Mouse (Mus musculus) heart, embryonic 14.5 days (tissue): ENCODE results near the gene Vps45. TPM values are rescaled to one million over a fixed set of nuclear protein-coding genes. Genes with fewer than 3 reads are reported as not detected.

Experiments used
- ATAC-seq: fragments of 200-750 bp; cut with Nextera tagmentation; 2 replicates; pipeline ENCODE4 v1.8.0; 2017; ENCODE audit warnings: low read depth, moderate TSS enrichment; ENCODE audit not compliant: insufficient number of reproducible peaks, insufficient read depth, low FRiP score
- H3K27ac ChIP-seq, 2 experiments: fragments of 200-500 bp in 1 of 2; fragments of 300-500 bp in 1 of 2; sonication (generic) in 1 of 2; replicated peaks in 1 of 2; 2 replicates each; pipeline ENCODE4 v1.5.1; 2012 to 2014; ENCODE audit warnings: low read depth in 2 of 2, low read length in 2 of 2, control low read depth in 1 of 2, mild to moderate bottlenecking in 1 of 2, mixed read lengths in 1 of 2; ENCODE audit not compliant: control insufficient read depth in 1 of 2, insufficient read depth in 1 of 2
- H3K27me3 ChIP-seq: fragments of 300-500 bp; sonication (generic); 2 replicates; pipeline ENCODE4 v1.6.1; 2014; ENCODE audit warnings: mild to moderate bottlenecking, low read length, control low read depth; ENCODE audit not compliant: control insufficient read depth, insufficient read depth
- H3K36me3 ChIP-seq: fragments of 300-500 bp; sonication (generic); 2 replicates; pipeline ENCODE4 v1.6.1; 2014; ENCODE audit warnings: mild to moderate bottlenecking, control low read depth, low read length, mixed read lengths; ENCODE audit not compliant: control insufficient read depth, insufficient read depth
- H3K4me1 ChIP-seq, 2 experiments: fragments of 200-500 bp in 1 of 2; fragments of 300-500 bp in 1 of 2; sonication (generic) in 1 of 2; 2 replicates each; pipeline ENCODE4 v1.6.1; 2012 to 2014; ENCODE audit warnings: low read length in 2 of 2, control low read depth in 1 of 2, mixed read lengths in 1 of 2; ENCODE audit not compliant: control insufficient read depth in 2 of 2, insufficient read depth in 2 of 2
- H3K4me2 ChIP-seq: fragments of 300-500 bp; sonication (generic); 2 replicates; pipeline ENCODE4 v1.6.1; 2014; ENCODE audit warnings: mild to moderate bottlenecking, low read length
- H3K4me3 ChIP-seq, 2 experiments: fragments of 200-500 bp in 1 of 2; fragments of 300-500 bp in 1 of 2; sonication (generic) in 1 of 2; 2 replicates each; pipeline ENCODE4 v1.5.1; 2012 to 2014; ENCODE audit warnings: low read length in 2 of 2, mild to moderate bottlenecking in 2 of 2, control low read depth in 1 of 2, low read depth in 1 of 2, moderate library complexity in 1 of 2; ENCODE audit not compliant: control insufficient read depth in 1 of 2, insufficient read depth in 1 of 2
- H3K9ac ChIP-seq: fragments of 300-500 bp; sonication (generic); 2 replicates; pipeline ENCODE4 v1.6.1; 2014; ENCODE audit warnings: mild to moderate bottlenecking, low read length
- H3K9me3 ChIP-seq: fragments of 300-500 bp; sonication (generic); 2 replicates; pipeline ENCODE4 v1.6.1; 2016; ENCODE audit warnings: low read length, control low read depth; ENCODE audit not compliant: control insufficient read depth
- WGBS: fragments of 180-500 bp; shearing (Covaris S2); extraction: QIAGEN DNeasy Blood & Tissue Kit; methylation state at CpG from one replicate; pipeline ENCODE4 v1.1.7; 2014; 5-methylcytosine and 5-hydroxymethylcytosine counted together
- polyA plus RNA-seq: library from polyadenylated mRNA; unstranded; fragments of >200 nt; fragmentation: Nextera tagmentation; extraction: Ambion mirVana; gene quantifications from 2 replicates; pipeline ENCODE4 v1.2.1, GENCODE M21; 2014

The Vps45 gene
- polyA plus RNA-seq, 1 experiment from 2014 or later: 22.8 TPM

DNA sequence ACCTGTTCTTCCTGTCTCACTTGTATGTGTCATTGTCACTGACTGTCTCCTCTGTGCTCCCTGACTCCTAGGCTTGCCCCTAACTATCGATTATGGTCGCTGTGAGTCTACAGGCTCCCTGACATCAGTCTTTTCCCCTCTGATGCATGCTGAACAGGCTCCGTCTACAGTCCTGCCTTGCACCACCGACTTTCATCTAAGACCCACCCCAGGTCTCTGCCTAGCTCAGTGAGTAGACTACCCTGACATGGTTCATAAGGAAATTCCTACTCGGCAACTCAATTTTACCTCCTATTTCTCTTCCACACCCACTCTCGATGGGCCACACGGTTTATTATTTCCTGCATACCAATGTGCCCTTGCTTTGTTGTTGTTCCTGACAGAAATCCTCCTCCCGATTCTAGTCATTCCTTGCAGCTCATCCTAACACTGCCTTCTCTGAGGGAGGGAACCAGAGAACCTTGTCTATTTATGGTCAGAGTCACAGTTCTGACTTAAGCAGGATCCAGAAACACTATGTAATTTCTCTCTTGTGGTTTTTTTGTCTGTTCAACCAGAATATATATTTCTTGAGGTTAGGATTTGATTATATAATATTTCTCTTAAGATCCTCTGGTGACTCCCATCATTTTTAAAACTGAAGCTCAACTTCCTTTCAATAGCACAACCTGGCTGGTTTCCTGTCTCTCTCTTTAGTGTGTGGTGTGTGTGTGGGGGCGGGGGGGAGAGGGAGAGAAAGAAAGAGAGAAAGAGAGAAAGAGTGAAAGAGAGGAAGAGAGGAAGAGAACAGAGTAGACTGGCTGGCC is 18.2 kb downstream of the Vps45 start:
- Histone ChIP-seq H3K9ac (no peak overlapping the region), H3K4me2 (no peak overlapping the region), H3K27ac (no peak overlapping the region), H3K27me3 (no peaks in the 10 kb centered on the region), H3K4me3 (no peak overlapping the region), H3K9me3 (no peaks in the 10 kb centered on the region), H3K4me1 (peaks cover 6 to 11% of the 10 kb centered on the region in 2 experiments), H3K36me3 (peaks cover 4% of the 10 kb centered on the region; the same call in 1 of the 2 replicates)
- WGBS: 70% methylated on average over 9 of the region's 9 CpGs
- no peak for ATAC-seq

DNA sequence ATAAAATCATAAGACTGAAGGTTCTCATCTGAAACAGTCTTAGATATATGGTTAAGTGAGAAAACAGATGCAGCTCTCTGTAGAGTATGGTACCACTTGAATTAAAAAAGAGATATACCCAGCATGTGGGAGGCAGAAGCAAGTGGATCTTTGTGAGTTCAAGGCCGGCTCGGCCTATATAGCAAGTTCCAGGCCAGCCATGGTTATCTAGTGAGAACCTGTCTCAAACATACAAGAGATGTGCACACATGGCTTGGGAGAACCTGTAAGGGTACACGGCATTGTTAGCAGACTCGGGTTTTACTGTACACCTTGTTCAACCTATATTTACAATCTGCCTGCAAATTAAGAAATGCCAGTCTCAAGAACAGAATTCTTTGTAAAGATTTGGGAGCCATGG is 19.4 kb downstream of the Vps45 start:
- Histone ChIP-seq H3K9ac (no peak overlapping the region), H3K27ac (no peak overlapping the region)
- WGBS: 92% methylated on average over 4 of the region's 4 CpGs

DNA sequence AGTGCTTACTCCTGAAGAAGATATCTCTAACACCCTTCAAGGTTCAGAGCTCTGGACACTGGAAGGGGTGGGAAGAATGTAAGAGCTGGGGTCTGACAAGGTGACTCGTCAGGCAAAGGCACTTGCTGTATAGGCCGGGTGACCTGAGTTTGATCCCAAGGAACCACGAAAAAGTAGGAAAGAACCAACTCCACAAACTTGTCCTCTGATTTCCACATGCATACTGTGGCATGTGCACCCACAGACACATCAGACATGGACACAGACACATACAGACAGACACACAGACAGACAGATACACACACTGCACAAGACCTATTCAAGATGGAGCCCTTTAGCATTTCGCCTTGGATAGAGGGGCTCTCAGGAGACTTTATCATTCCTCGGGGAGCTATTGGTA is 20.1 kb downstream of the Vps45 start:
- ATAC-seq: no peak
- H3K27me3 ChIP-seq: no peaks in the 10 kb centered on the region

More for the DNA sequence above, 19.4 kb downstream of the Vps45 start:
- ATAC-seq: no peak
- Histone ChIP-seq H3K4me1 (peaks cover 10 to 13% of the 10 kb centered on the region in 2 experiments), H3K27me3 (no peaks in the 10 kb centered on the region), H3K4me3 (no peak overlapping the region), H3K9me3 (no peaks in the 10 kb centered on the region), H3K36me3 (0 out of 2 replicates have a peak, but pooled peaks cover 5% of the 10 kb centered on the region), H3K4me2 (no peak overlapping the region)

DNA sequence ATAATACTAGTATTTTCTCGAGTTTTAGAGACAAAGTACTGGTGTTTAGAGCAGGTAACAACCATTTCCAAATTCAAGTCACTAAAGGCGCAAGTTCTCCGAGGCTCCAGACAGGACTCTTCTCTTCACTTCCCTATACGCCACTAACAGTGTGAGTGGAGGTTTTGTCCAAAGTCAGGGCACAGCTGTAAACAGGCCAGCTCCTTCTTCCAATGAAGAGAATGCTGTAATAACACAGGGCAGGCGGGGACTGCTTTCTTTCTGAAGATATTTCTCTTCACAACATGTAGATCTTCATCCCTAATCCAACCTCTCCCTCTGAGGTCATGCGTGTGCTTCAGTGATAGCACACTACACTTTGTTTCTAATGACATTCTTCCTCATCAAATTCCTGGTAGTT is 21.5 kb downstream of the Vps45 start:
- peaks cover 23% of the 10 kb centered on the region for H3K36me3 ChIP-seq
- H3K9me3 ChIP-seq: no peaks in the 10 kb centered on the region
- no peak overlapping the region for H3K9ac ChIP-seq
- H3K4me1 ChIP-seq: peaks cover 7 to 8% of the 10 kb centered on the region in 2 experiments; a peak in 2 of 4 replicates
- H3K27ac ChIP-seq: no peak overlapping the region
- H3K4me2 ChIP-seq: no peak overlapping the region
- ATAC-seq: no peak
- 87% methylated on average over 6 of the region's 6 CpGs for WGBS
- no peak overlapping the region for H3K4me3 ChIP-seq
- H3K27me3 ChIP-seq: no peaks in the 10 kb centered on the region

More for the DNA sequence above, 20.1 kb downstream of the Vps45 start:
- Histone ChIP-seq H3K27ac (no peak overlapping the region), H3K36me3 (peaks cover 12% of the 10 kb centered on the region), H3K4me3 (no peak overlapping the region), H3K4me1 (peaks cover 10 to 13% of the 10 kb centered on the region in 2 experiments), H3K9ac (no peak overlapping the region), H3K9me3 (no peaks in the 10 kb centered on the region), H3K4me2 (no peak overlapping the region)
- WGBS: 57% methylated on average over 5 of the region's 5 CpGs

DNA sequence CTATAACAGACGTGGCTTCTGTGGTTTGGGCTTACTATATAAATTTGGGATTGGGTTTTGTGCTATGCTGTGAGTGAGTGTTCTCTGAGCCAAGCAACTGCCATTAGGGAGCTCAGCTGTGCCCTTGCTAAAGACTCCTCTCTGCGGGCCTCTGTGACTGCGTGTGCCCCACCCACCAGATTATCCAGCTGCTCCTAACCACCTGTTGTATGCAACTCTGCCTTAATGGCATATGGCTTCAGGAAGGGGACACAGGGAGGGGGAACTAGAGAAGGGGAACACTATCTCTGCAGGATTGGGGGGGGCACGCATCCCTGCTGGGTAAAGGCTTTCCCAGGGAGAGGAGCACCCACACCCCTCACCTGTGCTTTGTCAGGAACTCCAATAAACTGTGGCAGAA is 25.2 kb downstream of the Vps45 start:
- Histone ChIP-seq H3K4me1 (peaks cover 7 to 8% of the 10 kb centered on the region in 2 experiments; a peak in 2 of 4 replicates), H3K4me2 (no peak overlapping the region), H3K27me3 (no peaks in the 10 kb centered on the region), H3K36me3 (peaks cover 37% of the 10 kb centered on the region), H3K27ac (no peak overlapping the region), H3K9ac (no peak overlapping the region), H3K9me3 (no peaks in the 10 kb centered on the region), H3K4me3 (no peak overlapping the region)
- no peak for ATAC-seq
- WGBS: 82% methylated on average over 4 of the region's 4 CpGs

DNA sequence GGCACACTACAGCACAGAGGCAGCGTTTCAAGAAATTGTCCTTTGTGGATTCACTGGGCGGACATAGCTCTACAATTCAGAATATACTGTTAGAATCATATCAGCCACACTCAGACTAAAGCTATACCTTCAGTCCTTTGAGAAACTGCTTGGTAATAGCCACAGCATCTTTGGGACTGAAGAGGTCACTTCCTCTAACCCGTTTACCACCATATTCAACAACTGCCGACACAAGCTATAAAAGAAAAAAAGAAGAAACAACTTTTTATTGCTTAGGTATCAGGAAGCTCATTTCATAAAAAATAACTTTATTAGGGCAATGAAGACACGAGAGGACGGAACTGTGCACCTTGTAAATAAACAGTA is 25.6 kb downstream of the Vps45 start:
- ATAC-seq: no peak
- peaks cover 37% of the 10 kb centered on the region for H3K36me3 ChIP-seq
- no peak overlapping the region for H3K9ac ChIP-seq
- 86% methylated on average over 6 of the region's 6 CpGs for WGBS
- no peaks in the 10 kb centered on the region for H3K9me3 ChIP-seq
- no peak overlapping the region for H3K4me3 ChIP-seq
- H3K4me1 ChIP-seq: peaks cover 7 to 8% of the 10 kb centered on the region in 2 experiments; a peak in 2 of 4 replicates
- no peak overlapping the region for H3K27ac ChIP-seq
- H3K27me3 ChIP-seq: no peaks in the 10 kb centered on the region
- H3K4me2 ChIP-seq: no peak overlapping the region

DNA sequence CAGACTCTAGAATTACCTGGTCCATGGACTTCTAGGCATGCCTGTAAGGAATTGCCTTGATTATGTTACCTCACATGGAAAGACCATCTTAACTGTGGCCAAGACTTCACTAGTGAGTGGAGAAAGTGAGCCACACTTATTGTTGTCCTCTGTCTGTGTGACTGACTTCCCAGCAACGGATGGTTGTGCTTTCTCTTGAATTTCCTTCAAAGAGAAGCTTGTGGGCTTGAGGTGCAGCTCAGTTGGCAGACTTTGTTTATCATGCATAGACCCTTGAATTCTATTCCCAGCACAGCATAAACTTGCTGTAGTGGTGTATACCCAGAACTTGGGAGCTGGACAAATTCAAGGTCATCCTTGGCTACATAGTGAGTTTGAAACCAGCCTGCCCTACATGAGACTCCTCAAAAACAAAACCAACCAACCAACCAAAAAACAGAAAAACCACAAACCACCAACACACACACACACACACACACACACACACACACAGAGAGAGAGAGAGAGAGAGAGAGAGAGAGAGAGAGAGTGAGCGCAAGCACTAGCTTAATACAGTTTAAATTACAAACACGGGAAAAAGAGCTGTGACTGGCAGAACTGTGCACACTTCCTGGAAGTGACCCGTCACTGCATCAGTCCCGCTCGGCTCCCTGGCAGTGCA is 26.1 kb downstream of the Vps45 start:
- Histone ChIP-seq H3K9ac (no peak overlapping the region), H3K4me1 (peaks cover 7 to 8% of the 10 kb centered on the region in 2 experiments; a peak in 2 of 4 replicates), H3K27me3 (no peaks in the 10 kb centered on the region), H3K36me3 (peaks cover 37% of the 10 kb centered on the region), H3K27ac (no peak overlapping the region), H3K4me2 (no peak overlapping the region), H3K4me3 (no peak overlapping the region), H3K9me3 (no peaks in the 10 kb centered on the region)
- WGBS: 81% methylated on average over 6 of the region's 6 CpGs
- ATAC-seq: no peak
